Mouse (Mus musculus) liver, postnatal 0 days (tissue): Measurements from ENCODE around the gene Fam149a. TPM values are rescaled to one million over a fixed set of nuclear protein-coding genes. Genes with fewer than 3 reads are reported as not detected.

Source experiments
- ATAC-seq: fragments of 200-750 bp; cut with Nextera tagmentation; 2 replicates; pipeline ENCODE4 v1.8.0; 2017; ENCODE audit warnings: mild to moderate bottlenecking, moderate library complexity
- DNase-seq: peaks from one replicate; pipeline ENCODE4 v3.0.0-alpha.2; 2016
- H3K27ac ChIP-seq: fragments of 300-500 bp; sonication (generic); 2 replicates; pipeline ENCODE4 v1.5.1; 2014; ENCODE audit warnings: antibody characterized with exemption, moderate library complexity, mild to moderate bottlenecking, low read depth
- H3K27me3 ChIP-seq: fragments of 300-500 bp; sonication (generic); 2 replicates; pipeline ENCODE4 v1.6.1; 2014; ENCODE audit warnings: low read length, control low read depth, mixed read lengths; ENCODE audit not compliant: insufficient read depth
- H3K36me3 ChIP-seq: fragments of 300-500 bp; sonication (generic); replicated peaks from 2 replicates; pipeline ENCODE4 v1.6.1; 2014; ENCODE audit warnings: mild to moderate bottlenecking, control low read depth, low read length, moderate library complexity, mixed read lengths; ENCODE audit not compliant: insufficient read depth
- H3K4me1 ChIP-seq: fragments of 300-500 bp; sonication (generic); 2 replicates; pipeline ENCODE4 v1.6.1; 2014; ENCODE audit warnings: antibody characterized with exemption, mild to moderate bottlenecking, control low read depth; ENCODE audit not compliant: insufficient read depth
- H3K4me2 ChIP-seq: fragments of 300-500 bp; sonication (generic); 2 replicates; pipeline ENCODE4 v1.6.1; 2014; ENCODE audit warnings: low read depth, mild to moderate bottlenecking, low read length, moderate library complexity, mixed read lengths
- H3K4me3 ChIP-seq: fragments of 300-500 bp; sonication (generic); 2 replicates; pipeline ENCODE4 v1.5.1; 2014; ENCODE audit warnings: low read depth, low read length
- H3K9ac ChIP-seq: fragments of 300-500 bp; sonication (generic); replicated peaks from 2 replicates; pipeline ENCODE4 v1.6.1; 2014; ENCODE audit warnings: mild to moderate bottlenecking, moderate library complexity
- H3K9me3 ChIP-seq: fragments of 300-500 bp; sonication (generic); 2 replicates; pipeline ENCODE4 v1.6.1; 2016; ENCODE audit warnings: mild to moderate bottlenecking, control low read depth, low read length, mixed read lengths
- CTCF ChIP-seq: sonication (generic); IDR thresholded peaks from 2 replicates; pipeline ENCODE4 v1.5.1; 2016; ENCODE audit warnings: antibody characterized with exemption, low read depth
- EP300 ChIP-seq: IDR thresholded peaks from 2 replicates; pipeline ENCODE4 v1.6.1; 2016; ENCODE audit warnings: antibody characterized with exemption, low read depth, mild to moderate bottlenecking
- WGBS: fragments of 180-500 bp; shearing (Covaris S2); extraction: QIAGEN DNeasy Blood & Tissue Kit; methylation state at CpG from one replicate; pipeline ENCODE4 v1.1.7; 2014; ENCODE audit not compliant: insufficient replicate concordance; 5-methylcytosine and 5-hydroxymethylcytosine counted together
- polyA plus RNA-seq: library from polyadenylated mRNA; unstranded; fragments of >200 nt; fragmentation: Nextera tagmentation; extraction: Ambion mirVana; gene quantifications from 2 replicates; pipeline ENCODE4 v1.2.1, GENCODE M21; 2015

Fam149a gene
- polyA plus RNA-seq, 1 experiment from 2014 or later: 1.5 TPM

- no peak overlapping the region for H3K4me3 ChIP-seq
These were observed 57.9 kb downstream of the Fam149a start for GRCm38 (mm10) chr8:45324151-45324550.

GRCm38 (mm10) chr8:45321365-45321764 lies 60.7 kb downstream of the Fam149a start:
- DNase-seq: no peak

More at GRCm38 (mm10) chr8:45324151-45324550, 57.9 kb downstream of the Fam149a start:
- H3K27ac ChIP-seq: no peak overlapping the region
- no peak for DNase-seq
- no peaks in the 10 kb centered on the region for H3K9me3 ChIP-seq
- H3K27me3 ChIP-seq: no peaks in the 10 kb centered on the region
- H3K36me3 ChIP-seq: no peaks in the 10 kb centered on the region
- H3K4me2 ChIP-seq: no peak overlapping the region
- TF ChIP-seq EP300 (no peak), CTCF (no peak)
- WGBS: 51% methylated on average over 4 of the region's 4 CpGs
- no peak for ATAC-seq
- no peak overlapping the region for H3K9ac ChIP-seq
- 0 out of 2 replicates have a peak, but pooled peaks cover 2% of the 10 kb centered on the region for H3K4me1 ChIP-seq

GRCm38 (mm10) chr8:45320930-45321329 lies 61.2 kb downstream of the Fam149a start:
- no peak overlapping the region for H3K27ac ChIP-seq
- 62% methylated on average over 1 of the region's 1 CpGs for WGBS
- no peak overlapping the region for H3K4me3 ChIP-seq
- ATAC-seq (no peak), DNase-seq (no peak)
- H3K9me3 ChIP-seq: no peaks in the 10 kb centered on the region
- TF ChIP-seq CTCF (no peak), EP300 (no peak)
- no peaks in the 10 kb centered on the region for H3K36me3 ChIP-seq
- no peak overlapping the region for H3K4me2 ChIP-seq
- no peaks in the 10 kb centered on the region for H3K27me3 ChIP-seq
- 0 out of 2 replicates have a peak, but pooled peaks cover 2% of the 10 kb centered on the region for H3K4me1 ChIP-seq
- no peak overlapping the region for H3K9ac ChIP-seq

More at GRCm38 (mm10) chr8:45321365-45321764, 60.7 kb downstream of the Fam149a start:
- Histone ChIP-seq H3K9ac (no peak overlapping the region), H3K36me3 (no peaks in the 10 kb centered on the region), H3K4me3 (no peak overlapping the region), H3K27ac (no peak overlapping the region), H3K4me1 (0 out of 2 replicates have a peak, but pooled peaks cover 2% of the 10 kb centered on the region), H3K27me3 (no peaks in the 10 kb centered on the region), H3K4me2 (no peak overlapping the region), H3K9me3 (no peaks in the 10 kb centered on the region)
- 67% methylated on average over 2 of the region's 2 CpGs for WGBS
- no peak for TF ChIP-seq CTCF
- TF ChIP-seq EP300: no peak
- no peak for ATAC-seq

GRCm38 (mm10) chr8:45310967-45311366 lies 71.1 kb downstream of the Fam149a start:
- no peak for TF ChIP-seq CTCF
- TF ChIP-seq EP300: no peak
- Histone ChIP-seq H3K27me3 (no peaks in the 10 kb centered on the region), H3K4me3 (no peak overlapping the region), H3K27ac (no peak overlapping the region), H3K9me3 (no peaks in the 10 kb centered on the region), H3K36me3 (no peaks in the 10 kb centered on the region), H3K4me2 (no peak overlapping the region), H3K4me1 (no peaks in the 10 kb centered on the region), H3K9ac (no peak overlapping the region)
- DNase-seq (no peak), ATAC-seq (no peak)
- 84% methylated on average over 4 of the region's 4 CpGs for WGBS

GRCm38 (mm10) chr8:45308366-45308765 lies 73.7 kb downstream of the Fam149a start, which contains the start of gene Gm45753:
TSS of gene Gm45753 (minus strand) at chr8:45308466.
- no peak within 1 kb of the TSS for H3K9ac ChIP-seq
- no peak for DNase-seq
- no peaks in the 10 kb centered on the region for H3K36me3 ChIP-seq
- peaks cover 3% of the 10 kb centered on the region for H3K4me1 ChIP-seq
- no peak within 1 kb of the TSS for H3K4me2 ChIP-seq
- H3K27me3 ChIP-seq: no peaks in the 10 kb centered on the region
- no peak for ATAC-seq
- no peak within 1 kb of the TSS for H3K4me3 ChIP-seq
- TF ChIP-seq CTCF (no peak), EP300 (no peak)
- WGBS: 83% methylated on average over 13 of the region's 13 CpGs
- H3K27ac ChIP-seq: no peak within 1 kb of the TSS
- H3K9me3 ChIP-seq: no peaks in the 10 kb centered on the region

- H3K27ac ChIP-seq: 0 out of 2 replicates have a peak overlapping the region, but pooled peaks have one; percentile 8
- peaks cover 3% of the 10 kb centered on the region for H3K4me1 ChIP-seq
- DNase-seq: no peak
- H3K36me3 ChIP-seq: no peaks in the 10 kb centered on the region
- WGBS: 77% methylated on average over 1 of the region's 1 CpGs
- H3K4me2 ChIP-seq: no peak overlapping the region
- no peak overlapping the region for H3K9ac ChIP-seq
- TF ChIP-seq EP300 (no peak), CTCF (no peak)
- H3K9me3 ChIP-seq: no peaks in the 10 kb centered on the region
- no peak overlapping the region for H3K4me3 ChIP-seq
- no peaks in the 10 kb centered on the region for H3K27me3 ChIP-seq
- ATAC-seq: peak; percentile 62
These were observed 76.6 kb downstream of the Fam149a start for GRCm38 (mm10) chr8:45305479-45305878.
